Mouse (Mus musculus): Measurements from ENCODE around the gene Serpina6. TPM values are rescaled to one million over a fixed set of nuclear protein-coding genes. Genes with fewer than 3 reads are reported as not detected.

The Serpina6 gene
- total and polyA plus RNA-seq, 3 experiments = not detected

- H3K27me3 ChIP-seq (ENCODE audit: control insufficient read depth in 1 of 2, insufficient read depth in 2 of 2, low read length in 2 of 2) = no peaks in the 10 kb centered on the region; a peak in 1 of 4 replicates
- H3K4me1 ChIP-seq (ENCODE audit: control insufficient read depth in 1 of 2, insufficient read depth in 2 of 2, low read length in 2 of 2) = no peaks in the 10 kb centered on the region
- H3K36me3 ChIP-seq (ENCODE audit: control insufficient read depth in 1 of 2, insufficient read depth in 2 of 2, low read length in 2 of 2) = no peaks in the 10 kb centered on the region
- no peak overlapping the region for H3K9ac ChIP-seq (ENCODE audit: control insufficient read depth, low read depth, low read length, poor library complexity, severe bottlenecking)
- H3K27ac ChIP-seq (ENCODE audit: control insufficient read depth, low read depth, low read length) = no peak overlapping the region
- no peaks in the 10 kb centered on the region for H3K79me2 ChIP-seq (ENCODE audit: control insufficient read depth, insufficient read depth, low read length, poor library complexity)
- H3K9me3 ChIP-seq (replicated peaks; ENCODE audit: insufficient read depth, low read length) = no peaks in the 10 kb centered on the region
- DNase-seq (ENCODE audit: low read depth, low spot score) = no peak
- TF ChIP-seq CHD1 (IDR thresholded peaks at IDR 0.05; ENCODE audit: low read depth, low read length) (no peak), GABPA (IDR thresholded peaks at IDR 0.05; ENCODE audit: low read depth, low read length) (no peak), TBP (IDR thresholded peaks at IDR 0.05; ENCODE audit: low read depth, low read length) (no peak), CTCF (IDR thresholded peaks at IDR 0.05 in 2 of 3, conservative IDR thresholded peaks at IDR 0.05 in 1 of 3; ENCODE audit: control insufficient read depth in 1 of 3, insufficient read depth in 1 of 3, low read depth in 2 of 3, low read length in 3 of 3, poor library complexity in 1 of 3, severe bottlenecking in 1 of 3) (no peak), POLR2AphosphoS2 (IDR thresholded peaks at IDR 0.05; ENCODE audit: low read length) (no peak), BHLHE40 (IDR thresholded peaks at IDR 0.05; ENCODE audit: borderline replicate concordance, low read depth, low read length) (no peak), ZC3H11A (IDR thresholded peaks at IDR 0.05; ENCODE audit: low read depth, low read length) (no peak), RCOR1 (IDR thresholded peaks at IDR 0.05; ENCODE audit: low read depth, low read length) (no peak), RAD21 (IDR thresholded peaks at IDR 0.05; ENCODE audit: low read depth, low read length) (no peak), MAX (IDR thresholded peaks at IDR 0.05; ENCODE audit: low read length) (no peak), E2F4 (IDR thresholded peaks at IDR 0.05; ENCODE audit: borderline replicate concordance, low read depth, low read length) (no peak), NRF1 (IDR thresholded peaks at IDR 0.05; ENCODE audit: insufficient read depth, low read depth, low read length, poor library complexity, severe bottlenecking) (no peak), SIN3A (IDR thresholded peaks at IDR 0.05; ENCODE audit: low read length) (no peak), USF1 (IDR thresholded peaks at IDR 0.05; ENCODE audit: low read depth, low read length) (no peak), ZKSCAN1 (IDR thresholded peaks at IDR 0.05; ENCODE audit: low read depth, low read length) (no peak), NELFE (IDR thresholded peaks at IDR 0.05; ENCODE audit: low read depth, low read length) (no peak), ZNF384 (IDR thresholded peaks at IDR 0.05; ENCODE audit: low read depth, low read length) (no peak), ZMIZ1 (IDR thresholded peaks at IDR 0.05; ENCODE audit: low read depth, low read length) (no peak)
- H3K4me3 ChIP-seq (ENCODE audit: control insufficient read depth in 1 of 2, insufficient read depth in 1 of 2, low read depth in 2 of 2, low read length in 2 of 2) = no peak overlapping the region
These were observed 1.6 kb downstream of the Serpina6 start for GRCm38 (mm10) chr12:103655123-103656044.

GRCm38 (mm10) chr12:103653836-103654235 is 3.2 kb downstream of the Serpina6 start:
- DNase-seq (ENCODE audit: low read depth, low spot score) = no peak
- Histone ChIP-seq H3K27ac (ENCODE audit: control insufficient read depth, low read depth, low read length) (no peak overlapping the region), H3K4me3 (ENCODE audit: control insufficient read depth in 1 of 2, insufficient read depth in 1 of 2, low read depth in 2 of 2, low read length in 2 of 2) (no peak overlapping the region), H3K36me3 (ENCODE audit: control insufficient read depth in 1 of 2, insufficient read depth in 2 of 2, low read length in 2 of 2) (no peaks in the 10 kb centered on the region), H3K27me3 (ENCODE audit: control insufficient read depth in 1 of 2, insufficient read depth in 2 of 2, low read length in 2 of 2) (no peaks in the 10 kb centered on the region; a peak in 1 of 4 replicates), H3K4me1 (ENCODE audit: control insufficient read depth in 1 of 2, insufficient read depth in 2 of 2, low read length in 2 of 2) (no peaks in the 10 kb centered on the region), H3K79me2 (ENCODE audit: control insufficient read depth, insufficient read depth, low read length, poor library complexity) (no peaks in the 10 kb centered on the region), H3K9ac (ENCODE audit: control insufficient read depth, low read depth, low read length, poor library complexity, severe bottlenecking) (no peak overlapping the region), H3K9me3 (replicated peaks; ENCODE audit: insufficient read depth, low read length) (no peaks in the 10 kb centered on the region)
- TF ChIP-seq BHLHE40 (IDR thresholded peaks at IDR 0.05; ENCODE audit: borderline replicate concordance, low read depth, low read length) (no peak), TBP (IDR thresholded peaks at IDR 0.05; ENCODE audit: low read depth, low read length) (no peak)
